Mouse (Mus musculus): ENCODE measurements at regions not wholly inside any gene's neighbourhood (a gene's known extent, or its start where the extent isn't known, plus 50 kb on each side); places are given as distances from the start of the nearest gene placed in this dataset.

GRCm38 (mm10) chr13:31179407-31180001, 205.5 kb downstream of the Gm5447 start:
- Histone ChIP-seq H3K9ac (replicated peaks; ENCODE audit: low read length) (no peak overlapping the region), H3K27ac (no peak overlapping the region), H3K9me3 (ENCODE audit: low read length) (peaks cover 5% of the 10 kb centered on the region; the same call in 1 of the 2 replicates), H3K27me3 (ENCODE audit: insufficient read depth, low read length) (no peaks in the 10 kb centered on the region), H3K36me3 (ENCODE audit: insufficient read depth, low read length) (no peaks in the 10 kb centered on the region), H3K4me2 (ENCODE audit: low read depth, low read length) (no peak overlapping the region), H3K4me1 (ENCODE audit: insufficient read depth, low read length) (no peaks in the 10 kb centered on the region), H3K4me3 (ENCODE audit: low read length) (no peak overlapping the region)
- DNase-seq (ENCODE audit: low spot score) (peak; percentile 15), ATAC-seq (peak; percentile 38; the same call in 1 of the 2 replicates)
- 0 out of 2 replicates have a peak, but pooled peaks have one; percentile 1 for TF ChIP-seq CTCF (IDR thresholded peaks at IDR 0.05; ENCODE audit: low read depth)
- 27% methylated on average over 12 of the region's 12 CpGs for WGBS

- 83% methylated on average over 5 of the region's 5 CpGs for WGBS
- no peak for DNase-seq (ENCODE audit: low spot score)
- no peak for TF ChIP-seq CTCF (IDR thresholded peaks at IDR 0.05; ENCODE audit: low read depth)
These were observed 207.5 kb downstream of the Gm5447 start for GRCm38 (mm10) chr13:31181530-31181929.

DNA sequence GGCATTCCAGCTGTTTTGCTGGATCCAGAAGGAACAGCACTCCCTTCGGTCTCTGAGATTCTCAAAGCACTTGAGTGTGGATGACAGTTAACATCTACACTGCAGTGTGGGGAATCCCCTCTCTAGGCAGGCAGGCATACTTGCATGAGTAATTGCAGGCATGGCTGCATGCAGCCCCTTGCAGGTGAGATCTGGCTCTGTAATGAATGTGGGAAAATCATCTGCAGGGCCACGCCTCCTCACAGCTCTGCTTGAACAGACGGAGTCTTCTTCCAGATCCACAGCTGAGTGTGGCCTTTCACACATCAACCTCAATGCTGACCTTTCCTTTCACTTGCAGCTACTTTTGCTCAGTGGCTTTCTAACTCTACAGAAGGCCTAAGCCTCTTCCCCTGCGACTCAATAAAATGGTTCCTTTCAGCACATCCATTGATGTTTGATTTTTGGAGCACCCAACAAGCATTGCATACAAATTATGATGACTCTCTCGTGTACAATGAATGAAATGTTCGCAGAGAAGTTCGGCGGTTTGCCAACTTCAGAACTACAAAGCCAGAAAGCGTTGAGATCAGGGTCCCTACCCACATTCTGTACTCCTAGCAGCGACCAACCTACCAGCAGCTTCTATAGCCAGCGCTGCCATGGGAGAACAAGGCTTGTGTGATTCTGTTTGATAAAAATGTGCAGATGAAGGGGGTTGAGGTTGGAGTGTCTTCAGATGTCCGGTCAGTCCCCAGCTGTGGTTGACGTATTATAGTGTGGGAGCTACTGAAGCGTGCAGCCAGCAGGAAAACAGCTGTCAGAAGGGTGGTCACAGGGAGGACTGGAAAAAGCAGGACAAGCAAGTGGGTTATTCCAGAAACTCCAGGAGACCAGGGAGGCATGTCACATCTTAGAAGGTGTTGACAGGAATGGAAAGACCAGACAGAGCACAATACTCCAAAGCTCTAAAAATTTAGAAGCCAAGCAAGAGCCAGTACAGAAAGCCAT, 211.1 kb downstream of the Gm5447 start:
- ATAC-seq (peak; percentile 68), DNase-seq (ENCODE audit: low spot score) (peak; percentile 53)
- H3K36me3 ChIP-seq (ENCODE audit: insufficient read depth, low read length), result no peaks in the 10 kb centered on the region
- no peaks in the 10 kb centered on the region for H3K4me1 ChIP-seq (ENCODE audit: insufficient read depth, low read length)
- TF ChIP-seq CTCF (IDR thresholded peaks at IDR 0.05; ENCODE audit: low read depth), result no peak
- no peak overlapping the region for H3K27ac ChIP-seq
- H3K4me3 ChIP-seq (ENCODE audit: low read length), result no peak overlapping the region
- no peaks in the 10 kb centered on the region for H3K9me3 ChIP-seq (ENCODE audit: low read length)
- no peak overlapping the region for H3K9ac ChIP-seq (replicated peaks; ENCODE audit: low read length)
- H3K4me2 ChIP-seq (ENCODE audit: low read depth, low read length), result no peak overlapping the region
- H3K27me3 ChIP-seq (ENCODE audit: insufficient read depth, low read length), result no peaks in the 10 kb centered on the region
- WGBS, result 66% methylated on average over 14 of the region's 14 CpGs

More at GRCm38 (mm10) chr13:31181530-31181929, 207.5 kb downstream of the Gm5447 start:
- Histone ChIP-seq H3K4me1 (ENCODE audit: insufficient read depth, low read length) (no peaks in the 10 kb centered on the region), H3K27ac (no peak overlapping the region), H3K27me3 (ENCODE audit: insufficient read depth, low read length) (no peaks in the 10 kb centered on the region), H3K9ac (replicated peaks; ENCODE audit: low read length) (no peak overlapping the region), H3K4me3 (ENCODE audit: low read length) (no peak overlapping the region), H3K36me3 (ENCODE audit: insufficient read depth, low read length) (no peaks in the 10 kb centered on the region), H3K4me2 (ENCODE audit: low read depth, low read length) (no peak overlapping the region), H3K9me3 (ENCODE audit: low read length) (no peaks in the 10 kb centered on the region)
- ATAC-seq, result no peak

DNA sequence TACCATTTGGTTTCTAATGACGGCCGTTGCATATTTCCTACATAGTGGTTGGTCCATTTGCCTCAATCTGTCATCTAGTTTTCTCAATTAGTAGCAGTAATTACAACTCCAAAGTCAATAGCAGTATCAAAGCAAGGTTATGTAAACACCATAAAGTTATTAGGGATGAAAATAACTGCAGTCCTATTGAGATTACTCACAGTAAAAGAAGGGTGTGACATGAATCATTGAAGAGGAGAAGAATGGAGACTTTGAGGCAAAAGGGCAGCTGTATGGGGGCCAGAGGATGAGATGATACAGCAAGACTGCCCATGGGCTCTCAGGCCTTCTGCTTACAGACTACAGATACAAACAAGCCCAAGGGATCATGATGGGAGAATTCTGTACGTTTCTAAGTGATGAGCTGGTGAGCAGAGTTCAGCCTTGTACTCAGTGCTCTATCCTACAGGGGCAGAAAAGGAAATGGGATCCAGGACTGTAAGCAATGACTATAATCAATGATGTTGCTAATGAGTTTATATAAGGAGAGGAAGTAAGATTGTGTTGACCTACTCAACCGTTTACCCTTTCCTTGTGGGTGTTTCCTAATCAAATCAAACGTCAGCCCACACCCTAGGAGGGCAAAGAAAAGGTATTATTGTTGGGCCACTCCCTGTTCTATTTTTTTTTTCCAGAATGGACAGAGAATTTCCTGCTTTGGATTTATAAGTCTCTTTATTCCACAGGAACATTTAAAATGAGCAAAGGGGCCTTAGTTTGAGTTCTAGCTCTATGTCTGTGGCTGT, 213.0 kb downstream of the Gm5447 start:
- ATAC-seq (no peak), DNase-seq (ENCODE audit: low spot score) (no peak)
- WGBS, result 62% methylated on average over 5 of the region's 5 CpGs
- no peak overlapping the region for H3K27ac ChIP-seq
- no peak overlapping the region for H3K4me2 ChIP-seq (ENCODE audit: low read depth, low read length)
- H3K4me3 ChIP-seq (ENCODE audit: low read length), result no peak overlapping the region
- no peaks in the 10 kb centered on the region for H3K27me3 ChIP-seq (ENCODE audit: insufficient read depth, low read length)
- no peaks in the 10 kb centered on the region for H3K4me1 ChIP-seq (ENCODE audit: insufficient read depth, low read length)
- H3K9ac ChIP-seq (replicated peaks; ENCODE audit: low read length), result no peak overlapping the region
- TF ChIP-seq CTCF (IDR thresholded peaks at IDR 0.05; ENCODE audit: low read depth), result no peak
- no peaks in the 10 kb centered on the region for H3K36me3 ChIP-seq (ENCODE audit: insufficient read depth, low read length)
- no peaks in the 10 kb centered on the region for H3K9me3 ChIP-seq (ENCODE audit: low read length)

- H3K4me1 ChIP-seq (ENCODE audit: insufficient read depth, low read length), result no peaks in the 10 kb centered on the region
- WGBS, result 35% methylated on average over 1 of the region's 1 CpGs
- DNase-seq (ENCODE audit: low spot score), result no peak
These were observed 215.1 kb downstream of the Gm5447 start for GRCm38 (mm10) chr13:31189116-31189515.

DNA sequence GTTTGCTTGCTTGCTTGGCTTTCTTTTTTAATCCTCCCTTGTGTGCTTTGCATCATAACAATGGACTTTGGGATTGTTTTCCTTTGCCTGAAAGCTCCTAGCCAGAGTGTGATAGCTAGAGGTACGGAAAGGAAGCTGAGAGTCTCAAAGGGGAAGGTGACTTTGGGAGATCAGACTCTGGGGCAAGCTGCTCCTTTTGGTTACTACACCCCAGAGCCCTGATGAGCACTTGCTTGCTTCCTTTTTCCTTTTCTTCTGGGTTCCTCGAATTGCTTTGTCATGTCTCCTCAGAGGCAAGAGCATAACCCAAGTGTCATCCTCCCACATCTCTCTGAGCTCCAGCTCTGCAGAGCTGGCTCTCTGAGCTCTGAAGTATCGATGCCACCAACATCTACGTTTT, 216.0 kb downstream of the Gm5447 start:
- Histone ChIP-seq H3K4me1 (ENCODE audit: insufficient read depth, low read length) (no peaks in the 10 kb centered on the region), H3K4me2 (ENCODE audit: low read depth, low read length) (no peak overlapping the region), H3K27ac (no peak overlapping the region), H3K36me3 (ENCODE audit: insufficient read depth, low read length) (no peaks in the 10 kb centered on the region), H3K9me3 (ENCODE audit: low read length) (no peaks in the 10 kb centered on the region), H3K4me3 (ENCODE audit: low read length) (no peak overlapping the region), H3K9ac (replicated peaks; ENCODE audit: low read length) (no peak overlapping the region), H3K27me3 (ENCODE audit: insufficient read depth, low read length) (no peaks in the 10 kb centered on the region)
- WGBS, result 77% methylated on average over 4 of the region's 4 CpGs
- ATAC-seq, result no peak
- no peak for TF ChIP-seq CTCF (IDR thresholded peaks at IDR 0.05; ENCODE audit: low read depth)
- DNase-seq (ENCODE audit: low spot score), result no peak

More at GRCm38 (mm10) chr13:31189116-31189515, 215.1 kb downstream of the Gm5447 start:
- Histone ChIP-seq H3K36me3 (ENCODE audit: insufficient read depth, low read length) (no peaks in the 10 kb centered on the region), H3K9ac (replicated peaks; ENCODE audit: low read length) (no peak overlapping the region), H3K4me3 (ENCODE audit: low read length) (no peak overlapping the region), H3K27ac (no peak overlapping the region), H3K27me3 (ENCODE audit: insufficient read depth, low read length) (no peaks in the 10 kb centered on the region), H3K9me3 (ENCODE audit: low read length) (no peaks in the 10 kb centered on the region), H3K4me2 (ENCODE audit: low read depth, low read length) (no peak overlapping the region)
- no peak for ATAC-seq
- TF ChIP-seq CTCF (IDR thresholded peaks at IDR 0.05; ENCODE audit: low read depth), result no peak
